Mouse (Mus musculus) spleen, adult 12 weeks (tissue): Measurements from ENCODE around the gene Snx21.

Source experiments
- DNase-seq: peaks from one replicate; pipeline ENCODE4 v3.0.0; 2022; ENCODE audit warnings: low spot score

Gene Snx21

DNA sequence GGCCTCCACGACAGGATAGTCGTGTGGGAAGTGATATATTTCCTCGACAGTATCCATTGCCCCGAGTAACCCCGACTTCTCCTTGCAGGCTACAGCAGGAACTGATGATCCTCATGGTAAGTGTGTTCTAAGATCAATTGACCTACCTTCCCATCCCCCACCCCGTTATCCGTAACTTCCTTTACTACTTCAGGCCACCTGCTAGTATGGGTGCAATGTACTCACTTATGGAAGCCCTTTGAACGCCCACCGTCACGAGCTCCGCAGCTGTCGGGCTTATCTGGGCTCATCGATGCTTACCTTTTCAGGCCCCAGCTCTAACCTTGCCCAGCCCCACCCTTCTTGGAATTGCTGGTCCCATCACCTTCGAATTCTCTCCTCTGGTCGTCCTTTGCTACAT is 15.3 kb upstream of the Snx21 start:
- no peak for DNase-seq

DNA sequence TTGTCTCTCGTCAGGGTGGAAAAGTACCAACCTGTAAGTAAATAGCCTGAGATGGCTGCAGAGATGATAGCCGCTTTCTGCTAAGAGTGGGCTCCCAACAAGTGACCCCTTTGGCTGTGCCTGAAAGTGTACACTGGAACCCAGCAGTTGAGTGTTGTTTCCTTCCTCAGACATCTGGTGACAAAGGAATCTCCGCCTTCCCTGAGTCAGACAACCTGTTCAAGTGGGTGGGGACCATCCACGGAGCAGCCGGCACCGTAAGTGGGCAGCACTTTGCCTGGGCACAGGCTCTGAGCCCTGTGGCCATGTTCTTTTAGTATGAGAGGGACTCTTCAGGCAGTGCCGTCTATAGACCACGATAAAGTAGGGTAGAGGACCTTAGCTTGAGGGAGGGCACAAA is 14.5 kb upstream of the Snx21 start:
- DNase-seq = no peak

DNA sequence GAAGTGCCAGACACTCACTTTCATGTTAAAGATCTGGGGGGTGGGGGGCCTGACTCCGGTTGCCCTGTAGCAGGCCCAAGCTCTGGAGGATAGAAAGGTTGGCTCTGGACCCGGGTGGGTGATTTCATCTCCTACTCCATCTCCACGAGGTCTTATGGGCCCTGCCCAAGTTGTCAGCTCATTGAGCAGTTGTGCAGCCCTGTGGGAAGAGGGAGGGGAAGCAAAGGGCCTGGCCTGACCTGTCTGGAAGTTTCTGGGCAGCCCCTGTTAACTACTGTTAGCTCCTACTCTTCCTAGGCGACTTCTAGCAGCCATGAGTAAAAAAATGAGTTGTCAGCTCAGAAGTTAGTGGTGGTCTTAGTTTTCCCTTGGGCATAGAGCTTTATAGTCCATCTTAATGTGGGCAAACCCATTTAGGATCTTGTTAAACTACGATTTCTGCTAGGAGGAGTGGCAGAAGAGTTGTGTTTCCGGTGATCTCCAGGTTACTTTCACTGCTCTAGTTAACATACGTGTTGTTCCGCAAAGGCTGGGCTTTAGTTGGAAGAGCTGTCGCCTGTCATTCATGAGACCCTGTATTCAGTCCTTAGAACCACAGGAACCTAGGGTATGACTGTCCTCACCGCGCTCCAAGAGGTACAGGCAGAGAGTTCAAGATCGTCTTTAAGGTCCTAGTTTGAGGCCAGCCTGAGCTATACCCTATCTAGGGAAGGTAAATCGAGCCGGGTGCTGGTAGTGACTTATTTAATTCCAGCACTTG is 12.2 kb upstream of the Snx21 start:
- DNase-seq = no peak

DNA sequence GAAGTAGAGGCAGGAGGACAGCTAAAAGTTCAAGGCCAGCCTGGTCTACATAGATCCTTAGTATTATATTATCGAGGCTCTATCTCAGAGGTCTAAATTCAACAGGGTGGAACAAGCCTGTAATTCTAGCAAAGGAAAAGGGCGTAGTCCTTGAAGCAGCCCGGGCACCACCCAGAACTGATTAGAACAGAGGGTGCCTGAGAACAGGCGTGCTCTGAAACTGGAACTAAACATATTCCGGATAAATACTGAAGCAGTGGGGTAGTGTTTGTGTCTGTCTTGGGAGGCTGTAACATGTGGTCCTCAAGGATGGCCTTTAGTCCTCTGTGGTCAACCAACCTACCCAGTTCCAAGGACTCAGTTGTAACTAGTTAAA is 11.6 kb upstream of the Snx21 start:
- no peak for DNase-seq

DNA sequence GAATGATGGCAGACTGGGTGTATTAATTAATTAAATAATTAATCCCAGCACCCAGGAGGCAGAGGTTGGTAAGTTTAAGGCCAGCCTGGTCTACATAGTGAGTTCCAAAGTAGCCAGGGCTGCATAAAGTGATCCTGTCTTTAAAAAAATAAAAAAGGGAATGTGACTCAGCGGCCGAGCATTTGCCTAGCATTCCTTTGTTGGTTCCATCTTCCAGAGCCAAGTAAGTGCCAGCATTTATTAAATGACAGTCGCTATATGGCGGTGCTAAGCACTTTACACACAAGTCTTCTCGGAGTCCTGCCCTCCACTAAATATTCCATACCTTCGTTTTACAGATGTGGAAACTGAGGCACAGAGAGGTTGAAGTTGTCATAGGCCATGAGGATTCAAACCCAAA is 9.5 kb upstream of the Snx21 start:
- no peak for DNase-seq

DNA sequence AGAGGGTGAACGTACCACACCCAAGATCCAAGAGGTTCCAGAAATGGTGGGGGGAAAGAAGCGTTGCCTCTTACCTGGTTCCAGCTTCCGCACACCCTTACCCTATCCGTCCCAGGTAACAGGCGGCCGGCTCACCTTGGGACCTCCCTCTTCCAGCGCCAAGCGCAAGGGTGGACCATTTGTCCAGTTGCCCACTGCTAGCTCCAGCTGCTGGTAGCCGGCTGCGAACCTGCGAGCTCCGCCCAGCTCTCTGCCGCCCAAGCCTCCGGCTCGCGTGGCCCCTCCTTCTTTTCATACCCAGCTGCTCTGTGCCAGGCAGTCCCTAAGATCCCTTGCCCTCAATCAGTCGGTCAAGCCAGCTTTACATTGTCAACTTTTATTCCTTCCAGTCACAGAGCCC is 8.8 kb upstream of the Snx21 start:
- DNase-seq = no peak

DNA sequence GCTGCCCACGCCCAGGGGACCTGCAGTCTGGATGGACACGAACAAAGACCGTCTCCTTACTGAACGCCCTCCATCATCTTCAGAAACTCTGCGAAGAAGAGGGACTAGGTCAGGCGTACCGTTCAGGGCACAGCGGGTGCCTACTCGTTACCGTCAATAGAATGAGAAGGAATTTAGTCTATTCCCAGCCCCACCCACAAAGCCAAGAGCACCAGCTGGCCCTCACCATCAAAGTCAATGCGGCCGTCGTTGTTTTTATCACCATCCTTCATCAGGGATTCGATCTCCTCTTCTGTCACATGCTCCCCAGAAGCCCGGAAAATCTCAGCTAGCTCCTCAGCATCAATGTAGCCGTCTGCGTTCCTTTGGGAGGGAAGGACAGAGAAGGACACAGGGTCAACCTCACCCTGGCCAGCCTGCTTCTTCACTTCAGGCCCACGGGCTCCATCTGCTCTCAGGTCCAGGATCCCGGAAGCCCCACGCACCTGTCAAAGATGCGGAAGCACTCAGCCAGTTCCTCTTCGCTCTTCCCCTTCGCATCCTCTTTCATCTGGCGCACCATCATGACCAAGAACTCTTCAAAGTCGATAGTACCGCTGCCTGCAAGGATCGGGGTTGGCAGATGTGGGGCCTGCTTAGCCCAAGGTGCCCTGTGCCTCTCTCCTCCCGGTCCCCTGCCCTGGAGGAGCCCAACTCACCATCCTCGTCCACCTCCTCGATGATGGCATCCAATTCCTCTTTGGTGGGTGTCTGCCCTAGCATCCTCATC is 8.2 kb upstream of the Snx21 start:
- DNase-seq = no peak

DNA sequence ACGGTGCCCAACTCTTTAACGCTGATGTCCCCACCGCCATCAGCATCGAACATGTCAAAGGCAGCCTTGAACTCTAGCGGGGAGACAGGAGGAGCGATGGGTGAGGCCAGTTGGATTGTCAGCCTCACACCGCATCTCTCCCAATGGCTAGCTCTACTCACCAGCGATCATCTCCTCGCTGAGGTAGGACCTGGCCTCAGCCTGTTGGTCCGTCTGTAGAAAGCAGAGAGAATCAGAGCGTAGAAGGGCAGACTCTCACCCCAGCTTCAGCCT is 7.7 kb upstream of the Snx21 start:
- DNase-seq = no peak

DNA sequence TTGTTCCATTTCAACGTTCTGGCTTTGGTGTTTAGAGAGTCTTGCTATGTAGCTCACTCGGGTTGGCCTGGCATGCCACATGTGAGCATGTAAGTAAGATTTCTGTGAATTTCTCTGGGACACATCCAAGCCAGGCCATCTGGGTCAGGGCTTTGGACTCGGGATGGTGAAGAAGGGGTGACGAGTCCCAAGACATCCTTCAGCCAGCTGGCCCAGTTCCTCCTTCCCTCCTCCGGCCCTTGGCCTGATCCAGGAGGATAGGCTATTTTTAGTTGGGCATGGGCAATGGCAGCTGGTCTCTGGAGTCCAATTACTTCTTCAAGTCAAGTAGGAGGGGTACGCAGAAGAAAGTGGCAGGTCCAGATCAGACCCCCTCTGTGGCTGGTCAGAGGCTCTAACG is 6.8 kb upstream of the Snx21 start:
- DNase-seq = no peak

DNA sequence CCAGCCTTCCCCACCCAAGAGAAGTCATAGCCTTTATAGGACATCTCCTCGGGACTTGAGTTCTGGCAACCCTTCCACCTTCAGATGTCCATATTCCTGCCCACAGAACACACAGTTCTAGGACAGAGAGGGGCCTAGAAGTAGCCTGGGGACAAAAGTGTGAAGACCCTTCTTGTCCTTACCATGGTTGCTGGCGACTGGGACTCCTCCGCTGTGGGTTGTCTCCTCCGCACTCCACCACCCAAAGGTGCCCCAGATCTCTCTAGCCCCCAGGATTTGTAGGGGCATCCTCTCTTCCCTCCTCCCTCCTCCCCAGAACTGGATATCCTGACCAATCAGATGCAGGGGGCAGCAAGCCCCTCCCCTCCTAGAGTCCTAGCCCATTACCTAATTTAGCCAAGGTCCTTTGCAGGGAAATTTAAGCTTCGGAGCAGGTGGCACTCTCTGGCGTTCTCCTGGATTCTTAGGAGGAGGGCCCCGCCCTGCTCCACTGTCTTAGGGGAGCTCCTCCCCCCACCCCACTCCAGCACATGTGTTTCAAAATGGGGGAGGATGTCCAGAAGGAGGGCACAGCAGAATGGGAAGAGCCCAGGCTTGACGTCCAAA is 6.0 kb upstream of the Snx21 start, which contains the start of gene Tnnc2:
TSS of gene Tnnc2 (minus strand) at position 487 of the 606 bp plus-strand sequence.
- no peak for DNase-seq

DNA sequence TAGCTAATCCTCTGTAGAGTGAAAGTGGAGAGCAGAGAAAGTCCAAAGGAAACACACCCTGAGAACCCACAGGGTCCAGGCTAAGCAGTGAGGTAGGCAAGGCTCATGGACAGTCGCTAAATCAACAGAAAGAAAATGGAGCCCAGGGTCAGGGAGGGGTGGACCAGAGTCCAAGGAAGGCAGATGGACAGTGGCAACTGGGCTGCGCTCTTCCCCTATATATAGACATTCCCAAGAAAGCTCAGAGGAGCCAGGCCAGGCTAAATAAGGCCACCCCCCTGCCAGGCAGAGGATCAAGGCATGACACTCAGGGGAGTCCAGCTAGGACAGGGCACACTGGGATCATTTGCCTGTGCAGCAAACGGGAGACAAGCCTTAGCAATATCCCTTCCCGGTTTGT is 3.7 kb upstream of the Snx21 start:
- DNase-seq = no peak

DNA sequence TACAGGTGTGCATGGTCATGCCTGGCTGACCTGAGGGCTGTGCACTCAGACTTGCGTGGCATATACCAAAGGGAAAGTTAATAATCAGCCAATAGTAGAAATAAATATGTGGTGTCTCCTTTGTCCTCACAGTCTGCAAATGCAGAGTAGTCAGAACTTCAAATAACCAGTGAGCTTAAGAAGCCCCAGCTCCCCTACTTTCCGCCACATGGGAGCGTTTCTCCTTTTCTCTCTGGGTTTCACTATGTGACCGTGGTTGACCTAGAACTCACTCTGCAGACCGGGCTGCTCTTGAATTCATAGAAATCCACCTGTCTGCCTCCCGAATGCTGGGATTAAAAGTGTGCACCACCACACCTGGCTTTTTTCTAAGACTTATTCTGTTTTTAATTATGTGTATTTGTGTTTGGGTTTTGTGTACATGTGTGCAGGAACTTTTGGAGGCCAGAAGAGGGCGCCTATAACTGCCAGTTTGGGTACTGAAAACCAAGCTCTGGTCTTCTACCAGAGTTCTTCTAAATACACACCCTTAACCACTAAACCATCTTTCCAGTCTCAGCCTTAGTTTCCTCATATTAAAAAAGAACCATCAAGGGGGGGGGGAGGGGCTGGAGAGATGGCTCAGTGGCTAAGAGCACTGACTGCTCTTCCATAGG is 1.6 kb upstream of the Snx21 start:
- DNase-seq = no peak

DNA sequence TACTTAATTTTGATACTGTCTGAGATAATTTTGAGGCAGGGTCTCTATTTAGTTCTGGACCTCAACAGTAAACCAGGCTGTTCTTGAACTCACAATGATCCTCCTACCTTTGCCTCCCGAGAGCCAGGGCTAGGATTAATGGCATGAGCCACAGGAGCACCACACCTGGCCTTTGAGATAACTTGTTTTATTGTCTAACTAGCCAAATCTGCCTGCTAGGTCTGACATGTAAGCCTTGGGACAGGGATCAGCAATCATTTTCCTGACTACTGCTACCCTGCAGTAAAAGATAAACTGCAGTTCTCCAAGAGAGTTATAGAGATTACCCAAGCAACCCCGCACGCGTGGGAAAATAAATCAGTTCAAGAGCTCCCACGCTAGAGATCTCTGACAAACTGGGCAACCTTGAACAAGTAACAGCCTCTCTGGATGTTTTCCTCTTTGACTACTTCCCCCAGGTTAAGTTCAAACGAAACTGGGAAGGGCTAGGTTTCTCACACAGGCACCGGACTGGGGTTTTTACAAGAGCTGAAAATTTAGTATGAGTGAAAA is 678 bp upstream of the Snx21 start:
- DNase-seq = no peak

DNA sequence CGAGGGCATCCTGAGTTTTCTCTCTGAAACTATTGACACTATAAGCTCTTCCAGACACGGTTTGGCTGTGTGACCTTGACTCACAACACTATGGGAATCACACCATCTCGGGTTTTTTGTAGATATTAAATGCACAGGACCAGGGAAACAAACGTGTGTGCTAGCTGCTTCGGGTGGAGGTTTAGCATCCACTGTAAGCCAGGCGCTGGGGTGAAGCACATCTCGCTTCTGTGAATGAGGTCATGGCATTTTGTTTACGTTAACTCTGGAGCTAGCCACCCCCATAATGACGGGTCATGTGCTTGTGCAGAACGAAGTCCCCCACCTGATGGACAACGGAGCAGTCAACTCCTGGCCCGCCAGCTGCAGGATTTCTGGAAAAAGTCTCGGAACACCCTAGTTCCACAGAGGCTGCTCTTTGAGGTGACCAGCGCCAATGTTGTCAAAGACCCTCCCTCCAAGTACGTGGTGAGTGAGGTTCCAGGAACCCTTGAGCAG is 814 bp downstream of the Snx21 start:
- DNase-seq = no peak

DNA sequence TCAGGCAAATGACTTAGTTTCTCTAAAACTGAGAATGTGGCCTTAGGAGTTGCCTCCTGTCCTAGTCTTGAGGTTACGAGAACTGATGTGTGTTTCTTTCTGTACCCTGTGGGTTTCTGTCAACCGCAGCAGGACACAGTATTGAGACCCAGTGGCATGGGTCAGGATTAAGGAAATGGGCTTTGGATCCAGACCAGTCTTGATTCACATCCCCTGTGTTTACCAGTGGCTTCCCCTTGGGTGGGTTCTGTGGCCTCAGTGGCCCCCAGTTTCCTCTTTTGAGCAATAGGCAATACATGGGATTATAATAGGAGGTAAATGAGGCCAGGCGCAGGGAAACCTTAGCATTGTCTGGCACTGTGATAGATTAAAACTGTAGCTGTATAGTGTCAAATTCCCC is 1.4 kb downstream of the Snx21 start:
- no peak for DNase-seq

DNA sequence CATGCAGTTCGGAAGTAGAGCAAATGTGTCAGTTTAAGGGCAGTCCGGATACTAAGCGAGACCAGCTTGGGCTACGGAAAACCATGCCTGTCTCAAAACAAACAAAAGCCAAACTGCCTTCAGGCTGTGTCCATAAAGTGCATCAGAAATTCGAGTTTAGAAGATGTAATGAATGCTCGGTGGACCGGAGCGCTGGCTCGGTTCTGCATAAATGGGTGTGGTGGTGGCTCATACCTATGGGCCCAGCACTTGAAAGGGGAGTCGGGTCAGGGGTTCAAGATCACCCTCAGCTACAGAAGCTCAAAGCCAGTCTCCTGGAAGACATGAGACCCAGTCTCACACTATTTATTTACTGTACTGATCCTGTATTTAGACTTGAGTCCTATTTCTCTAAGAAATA is 2.2 kb downstream of the Snx21 start:
- DNase-seq = no peak

DNA sequence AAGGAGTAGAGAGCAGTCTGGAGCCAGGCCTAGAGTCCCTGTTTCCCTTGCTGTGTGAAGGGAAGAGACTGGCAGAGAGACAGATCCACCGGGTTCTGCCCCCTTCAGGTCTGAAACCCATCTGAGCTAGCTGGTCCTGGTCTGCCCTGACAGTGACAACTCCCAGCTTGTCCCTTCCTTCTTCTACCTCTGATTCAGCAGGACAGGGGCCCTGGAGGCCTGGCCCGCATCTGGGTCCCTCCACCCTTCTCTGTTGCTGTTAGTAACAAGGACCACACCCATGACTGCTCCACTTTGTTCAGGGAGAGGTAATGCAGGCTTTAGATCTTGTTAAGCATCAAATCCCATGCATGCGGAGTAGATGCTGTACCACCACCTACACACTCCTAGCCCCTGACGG is 2.8 kb downstream of the Snx21 start:
- no peak for DNase-seq

DNA sequence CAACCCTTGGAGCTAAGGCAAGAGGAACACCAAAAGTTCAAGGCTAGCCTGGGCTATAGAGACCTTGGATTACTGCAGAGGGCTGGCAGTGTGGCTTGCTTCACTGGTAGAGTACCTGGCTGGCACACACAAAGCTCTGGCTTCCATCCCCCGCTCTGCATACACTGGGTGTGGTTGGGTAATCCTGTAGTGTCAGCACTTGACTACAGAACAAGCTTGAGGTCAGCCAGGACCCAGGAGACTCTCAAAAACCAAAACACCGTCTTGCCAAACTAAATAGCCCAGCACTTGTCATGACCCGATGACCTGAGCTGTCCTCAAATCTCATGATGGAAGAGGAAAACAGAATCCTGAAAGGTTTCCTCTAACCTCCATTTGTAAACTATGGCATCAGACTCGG is 4.8 kb downstream of the Snx21 start:
- no peak for DNase-seq

DNA sequence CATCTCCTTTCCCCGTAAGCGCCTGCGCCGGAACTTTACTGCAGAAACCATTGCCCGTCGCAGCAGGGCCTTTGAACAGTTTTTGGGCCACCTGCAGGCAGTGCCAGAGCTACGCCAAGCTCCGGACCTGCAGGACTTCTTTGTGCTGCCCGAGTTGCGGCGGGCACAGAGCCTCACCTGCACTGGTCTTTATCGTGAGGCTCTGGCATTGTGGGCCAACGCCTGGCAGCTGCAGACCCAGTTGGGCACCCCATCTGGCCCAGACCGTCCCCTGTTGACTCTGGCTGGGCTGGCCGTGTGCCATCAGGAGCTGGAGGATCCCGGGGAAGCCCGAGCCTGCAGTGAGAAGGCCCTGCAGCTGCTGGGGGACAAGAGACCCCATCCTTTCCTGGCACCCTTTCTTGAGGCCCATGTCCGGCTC is 6.2 kb downstream of the Snx21 start:
- no peak for DNase-seq

DNA sequence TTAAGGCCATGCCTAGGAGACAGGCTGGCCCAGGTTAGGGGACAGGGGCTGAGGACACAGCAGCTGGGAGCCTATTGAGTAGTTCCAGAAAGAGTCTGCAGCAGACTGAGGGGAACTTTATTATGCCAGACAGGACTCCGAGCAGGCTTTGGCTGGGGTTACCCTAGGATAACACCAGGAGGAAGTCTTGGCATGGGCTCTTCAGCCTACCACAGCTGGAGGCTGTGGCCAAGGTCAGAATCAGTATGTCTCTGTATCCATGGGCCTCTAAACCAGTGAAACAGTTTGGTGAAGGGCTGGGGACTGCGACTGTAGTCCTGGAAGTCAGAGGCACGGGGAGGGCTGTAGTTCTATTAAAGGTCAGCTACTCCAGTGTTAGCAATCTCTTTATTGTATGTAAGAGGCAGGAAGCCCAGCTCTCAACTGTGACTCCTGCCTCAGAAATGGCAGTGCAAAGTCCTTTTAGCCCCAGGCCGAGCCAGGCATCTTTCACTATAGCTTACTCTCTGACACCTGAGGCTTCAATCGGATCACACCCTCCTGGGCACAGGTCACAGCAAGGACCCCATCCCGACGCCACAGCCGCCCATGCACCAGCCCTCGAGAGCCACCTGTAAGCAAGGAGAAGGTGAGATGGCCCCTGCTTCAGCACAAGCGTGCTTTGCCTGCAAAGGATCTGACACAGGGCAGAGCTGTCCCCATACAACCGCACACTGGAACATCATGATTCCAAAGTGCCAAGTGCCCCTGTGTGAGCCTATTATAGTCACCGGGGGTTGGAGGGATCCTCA is 7.0 kb downstream of the Snx21 start:
- DNase-seq = no peak

DNA sequence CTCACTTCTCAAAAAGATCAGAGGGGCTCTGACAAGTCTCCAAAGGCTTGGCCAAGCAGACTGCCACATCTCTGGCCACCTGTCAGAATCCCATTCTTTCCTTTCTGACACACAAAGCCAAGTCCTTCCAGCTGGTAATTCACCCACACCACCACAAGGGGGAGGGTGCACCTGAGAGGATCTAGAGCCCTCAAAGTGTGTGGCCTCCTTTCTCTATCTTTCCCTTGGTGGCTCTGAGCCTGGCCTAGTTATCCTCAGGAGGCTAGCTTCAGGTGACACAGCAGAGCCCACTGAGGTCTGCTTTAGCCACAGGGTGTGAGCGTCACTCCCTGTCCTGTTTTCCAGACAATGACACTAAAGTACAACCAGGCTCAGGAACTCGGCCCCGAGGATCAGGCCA is 7.6 kb downstream of the Snx21 start:
- peak; percentile 44 for DNase-seq

DNA sequence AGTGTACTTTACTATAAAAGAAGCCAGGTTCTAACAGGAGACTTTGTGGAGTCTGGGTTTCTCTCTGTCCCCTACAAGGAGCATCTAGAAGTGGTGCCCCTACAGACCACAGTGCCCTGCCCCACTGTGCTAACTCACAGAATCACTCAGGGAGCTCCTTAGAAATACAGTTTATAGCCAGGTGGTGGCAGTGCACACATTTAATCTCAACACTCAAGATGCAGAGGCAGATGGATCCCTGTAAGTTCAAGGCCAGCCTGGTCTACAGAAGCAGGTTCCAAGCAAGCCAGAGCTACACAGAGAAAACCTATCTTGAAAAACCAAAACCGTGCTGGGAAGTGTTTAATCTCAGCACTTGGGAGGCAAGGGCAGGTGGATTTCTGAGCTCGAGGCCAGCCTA is 8.1 kb downstream of the Snx21 start:
- DNase-seq = no peak
